Mouse (Mus musculus): Measurements from ENCODE around the gene Agrn.

- TF ChIP-seq CTCF (IDR thresholded peaks at IDR 0.05; ENCODE audit: insufficient read depth, low read length), result no peak
- TF ChIP-seq POLR2A (IDR thresholded peaks at IDR 0.05; ENCODE audit: borderline replicate concordance, extremely low read depth, low read depth, low read length), result no peak
Observed at GRCm38 (mm10) chr4:156185950-156186850, 11.1 kb downstream of the Agrn start.

Data from lung, adult 2 months (tissue).